Comparison of ENCODE assay signal across 7 mouse cellular contexts in the genomic region with DNA sequence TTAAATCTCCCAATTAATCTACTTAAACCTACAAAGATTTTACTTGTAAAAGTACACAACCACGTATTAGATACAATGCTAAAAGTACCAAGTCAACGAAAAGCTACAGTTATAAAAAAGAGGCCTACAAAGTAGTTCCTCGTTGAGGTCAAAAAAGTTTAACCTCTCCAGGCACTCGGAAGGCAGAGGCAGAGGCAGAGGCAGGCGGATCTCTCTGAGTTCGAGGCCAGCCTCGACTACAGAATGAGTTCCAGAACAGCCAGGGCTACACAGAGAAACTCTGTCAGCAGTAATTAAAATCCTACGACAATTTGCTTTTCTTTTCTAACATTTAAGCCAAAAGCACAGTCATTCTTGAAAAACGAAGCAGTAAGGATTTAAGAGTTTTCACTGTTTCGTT. TPM values are rescaled to one million over a fixed set of nuclear protein-coding genes. Genes with fewer than 3 reads are reported as not detected.
DNase-seq lines count a peak whose midpoint lies in the region; ATAC-seq lines count a peak whose summit lies in the region.

No protein-coding gene starts in this region.

- ATAC-seq in forebrain, embryonic 13.5 days, result no peak
- ATAC-seq in liver, embryonic 13.5 days (ENCODE audit: low read depth), result no peak

- peaks cover 22% of the 10 kb centered on the region for H3K4me1 ChIP-seq in forebrain, embryonic 13.5 days
- peaks cover 37% of the 10 kb centered on the region for H3K4me1 ChIP-seq in liver, embryonic 13.5 days (replicated peaks)

- 27% methylated on average over 10 of the region's 10 CpGs for WGBS in forebrain, embryonic 13.5 days
- 7% methylated on average over 10 of the region's 10 CpGs for WGBS in liver, embryonic 13.5 days (ENCODE audit: insufficient replicate concordance)

- no peak overlapping the region for H3K27ac ChIP-seq in forebrain, embryonic 13.5 days
- peak overlapping the region; percentile 89; the same call in 1 of the 2 replicates for H3K27ac ChIP-seq in liver, embryonic 13.5 days

- peak; percentile 22 to 51 for DNase-seq in spleen, postnatal 10 days (ENCODE audit: low spot score in 2 of 2)
- DNase-seq in spleen, adult 12 weeks (ENCODE audit: low spot score), result no peak
- DNase-seq in liver, embryonic 13.5 days, result no peak
- DNase-seq in adrenal gland, postnatal 10 days, result no peak
- DNase-seq in adrenal gland, postnatal 25 days, result no peak
- DNase-seq in gastrocnemius, postnatal 14 days, result no peak

- no peaks in the 10 kb centered on the region for H3K27me3 ChIP-seq in forebrain, embryonic 13.5 days
- no peaks in the 10 kb centered on the region for H3K27me3 ChIP-seq in liver, embryonic 13.5 days

- H3K4me3 ChIP-seq in forebrain, embryonic 13.5 days, result peak overlapping the region; percentile 99
- H3K4me3 ChIP-seq in liver, embryonic 13.5 days (replicated peaks), result peak overlapping the region; percentile 98

- H3K4me2 ChIP-seq in forebrain, embryonic 13.5 days, result peak overlapping the region; percentile 73
- H3K4me2 ChIP-seq in liver, embryonic 13.5 days, result peak overlapping the region; percentile 85

- no peaks in the 10 kb centered on the region for H3K36me3 ChIP-seq in forebrain, embryonic 13.5 days (ENCODE audit: poor library complexity, severe bottlenecking)
- H3K36me3 ChIP-seq in liver, embryonic 13.5 days, result no peaks in the 10 kb centered on the region

- H3K9ac ChIP-seq in forebrain, embryonic 13.5 days, result peak overlapping the region; percentile 99
- peak overlapping the region; percentile 97 for H3K9ac ChIP-seq in liver, embryonic 13.5 days

- intact Hi-C loops in gastrocnemius, postnatal 14 days (cut with DNase I; ENCODE audit: low total_unique reads), result loop anchor here (10.0 kb wide), 1 partner anchor 60 kb away; no protein-coding TSS in a partner anchor

- H3K9me3 ChIP-seq in forebrain, embryonic 13.5 days (replicated peaks), result no peaks in the 10 kb centered on the region
- H3K9me3 ChIP-seq in liver, embryonic 13.5 days (replicated peaks), result no peaks in the 10 kb centered on the region

RNA-seq across cellular contexts. Expression of gene Cpsf6, which starts 4.7 kb away (rescaled TPM):
- 242 and 248 TPM in 2 replicates for polyA plus RNA-seq in forebrain, embryonic 13.5 days (2015; fragmentation: Nextera tagmentation; extraction: Ambion mirVana)
- polyA plus RNA-seq in liver, embryonic 13.5 days (2015; fragmentation: Nextera tagmentation; extraction: Ambion mirVana), result 69.2 and 87.2 TPM in 2 replicates
- 10 to 100 TPM; 69.7 to 81.3 TPM for total RNA-seq in adrenal gland, postnatal 10 days (2021)
- 86.5 and 98.2 TPM in 2 replicates for total RNA-seq in adrenal gland, postnatal 25 days (2021)
- total RNA-seq in gastrocnemius, postnatal 14 days (2021), result 10 to 100 TPM; 25.3 to 29.0 TPM

Comparison
In these comparisons a context has a peak if more than half of its experiments do, and no peak if none do; other contexts are left out.
1. DNase-seq: peak in spleen, postnatal 10 days (2 of 2); none in spleen, adult 12 weeks (single experiment), liver, embryonic 13.5 days (single experiment), adrenal gland, postnatal 10 days (single experiment), adrenal gland, postnatal 25 days (single experiment) and gastrocnemius, postnatal 14 days (single experiment).